Mouse (Mus musculus): ENCODE data around the gene Cog5. TPM values are rescaled to one million over a fixed set of nuclear protein-coding genes. Genes with fewer than 3 reads are reported as not detected.

Gene Cog5
- polyA plus RNA-seq, 1 experiment from 2014 or later: 26.1 TPM

DNA sequence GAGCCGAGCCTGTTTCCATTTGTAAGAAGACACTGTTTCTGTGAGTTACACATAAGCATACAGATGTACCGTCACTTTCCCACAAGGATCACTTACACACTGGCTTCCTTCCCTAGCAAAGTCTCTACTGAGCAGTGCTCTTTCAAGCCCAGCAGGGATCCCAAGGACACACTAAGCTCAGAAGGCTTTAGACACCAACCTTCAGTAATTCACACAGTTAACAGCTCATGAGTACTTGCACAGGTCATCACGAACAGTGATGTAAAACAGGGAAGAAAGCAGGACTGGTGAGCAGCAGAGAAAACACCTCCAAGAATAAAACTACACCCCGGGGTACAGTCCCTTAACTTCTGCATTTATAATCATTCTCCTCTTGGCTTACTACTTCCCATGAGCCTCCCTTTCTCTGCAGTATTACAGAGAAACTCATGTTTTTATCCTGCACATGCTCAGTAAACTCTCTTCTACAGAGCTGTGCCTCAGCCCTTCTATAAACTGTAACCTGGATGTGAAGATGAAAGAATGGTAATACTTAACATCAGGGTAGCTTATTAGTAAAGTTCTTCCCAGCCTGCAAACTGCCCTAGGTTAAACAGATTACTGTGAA, 283.8 kb downstream of the Cog5 start:
- WGBS: 93% methylated on average over 4 of the region's 4 CpGs
- H3K36me3 ChIP-seq: peaks cover 86% of the 10 kb centered on the region

GRCm38 (mm10) chr12:31939026-31939425, 284.4 kb downstream of the Cog5 start:
- H3K36me3 ChIP-seq: peaks cover 87% of the 10 kb centered on the region
- no peaks in the 10 kb centered on the region for H3K9me3 ChIP-seq
- no peaks in the 10 kb centered on the region for H3K4me1 ChIP-seq
- H3K27me3 ChIP-seq (ENCODE audit: insufficient read depth, poor library complexity, severe bottlenecking): no peaks in the 10 kb centered on the region
- H3K4me3 ChIP-seq: no peak overlapping the region
- H3K27ac ChIP-seq: no peak overlapping the region
- no peak for DNase-seq (ENCODE audit: low spot score)

More for the DNA sequence above, 283.8 kb downstream of the Cog5 start:
- no peaks in the 10 kb centered on the region for H3K9me3 ChIP-seq
- H3K27ac ChIP-seq: no peak overlapping the region
- DNase-seq (ENCODE audit: low spot score): no peak
- H3K4me3 ChIP-seq: no peak overlapping the region
- H3K27me3 ChIP-seq (ENCODE audit: insufficient read depth, poor library complexity, severe bottlenecking): no peaks in the 10 kb centered on the region
- no peaks in the 10 kb centered on the region for H3K4me1 ChIP-seq

GRCm38 (mm10) chr12:31943020-31943654, 288.5 kb downstream of the Cog5 start:
- Histone ChIP-seq H3K4me1 (no peaks in the 10 kb centered on the region), H3K9me3 (no peaks in the 10 kb centered on the region), H3K27me3 (ENCODE audit: insufficient read depth, poor library complexity, severe bottlenecking) (no peaks in the 10 kb centered on the region), H3K27ac (no peak overlapping the region), H3K36me3 (peaks cover 48% of the 10 kb centered on the region), H3K4me3 (no peak overlapping the region)
- DNase-seq (ENCODE audit: low spot score): no peak
- 72% methylated on average over 4 of the region's 4 CpGs for WGBS

DNA sequence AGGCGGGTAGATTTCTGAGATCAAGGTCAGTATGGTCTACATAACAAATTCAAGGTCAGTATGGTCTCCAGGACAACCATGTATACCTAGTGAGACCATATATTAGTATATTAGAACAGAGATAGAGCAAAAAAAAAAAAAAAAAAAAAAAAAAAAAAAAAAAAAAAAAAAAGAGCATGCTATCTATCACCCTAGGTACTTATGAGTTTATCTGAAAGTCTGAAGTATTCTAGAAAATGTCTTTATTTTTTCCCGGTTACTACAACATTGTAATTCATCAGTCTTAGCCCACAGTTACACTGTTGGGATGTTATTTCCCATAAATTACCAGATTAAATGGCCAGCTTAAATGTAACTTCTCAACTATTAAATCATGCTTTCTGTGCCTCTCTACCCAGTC, 289.7 kb downstream of the Cog5 start:
- Histone ChIP-seq H3K27ac (no peak overlapping the region), H3K9me3 (no peaks in the 10 kb centered on the region), H3K4me1 (no peaks in the 10 kb centered on the region), H3K4me3 (no peak overlapping the region), H3K27me3 (ENCODE audit: insufficient read depth, poor library complexity, severe bottlenecking) (no peaks in the 10 kb centered on the region), H3K36me3 (peaks cover 35% of the 10 kb centered on the region)
- DNase-seq (ENCODE audit: low spot score): no peak
- WGBS: 93% methylated on average over 2 of the region's 2 CpGs

- H3K36me3 ChIP-seq: peaks cover 12% of the 10 kb centered on the region; the same call in 1 of the 2 replicates
- H3K4me3 ChIP-seq: no peak overlapping the region
- H3K27ac ChIP-seq: no peak overlapping the region
- no peak for DNase-seq (ENCODE audit: low spot score)
- no peaks in the 10 kb centered on the region for H3K27me3 ChIP-seq (ENCODE audit: insufficient read depth, poor library complexity, severe bottlenecking)
- 0 out of 2 replicates have a peak, but pooled peaks cover 3% of the 10 kb centered on the region for H3K4me1 ChIP-seq
- no peaks in the 10 kb centered on the region for H3K9me3 ChIP-seq
- WGBS: 94% methylated on average over 5 of the region's 5 CpGs
Observed at GRCm38 (mm10) chr12:31947476-31947875, 292.8 kb downstream of the Cog5 start.

DNA sequence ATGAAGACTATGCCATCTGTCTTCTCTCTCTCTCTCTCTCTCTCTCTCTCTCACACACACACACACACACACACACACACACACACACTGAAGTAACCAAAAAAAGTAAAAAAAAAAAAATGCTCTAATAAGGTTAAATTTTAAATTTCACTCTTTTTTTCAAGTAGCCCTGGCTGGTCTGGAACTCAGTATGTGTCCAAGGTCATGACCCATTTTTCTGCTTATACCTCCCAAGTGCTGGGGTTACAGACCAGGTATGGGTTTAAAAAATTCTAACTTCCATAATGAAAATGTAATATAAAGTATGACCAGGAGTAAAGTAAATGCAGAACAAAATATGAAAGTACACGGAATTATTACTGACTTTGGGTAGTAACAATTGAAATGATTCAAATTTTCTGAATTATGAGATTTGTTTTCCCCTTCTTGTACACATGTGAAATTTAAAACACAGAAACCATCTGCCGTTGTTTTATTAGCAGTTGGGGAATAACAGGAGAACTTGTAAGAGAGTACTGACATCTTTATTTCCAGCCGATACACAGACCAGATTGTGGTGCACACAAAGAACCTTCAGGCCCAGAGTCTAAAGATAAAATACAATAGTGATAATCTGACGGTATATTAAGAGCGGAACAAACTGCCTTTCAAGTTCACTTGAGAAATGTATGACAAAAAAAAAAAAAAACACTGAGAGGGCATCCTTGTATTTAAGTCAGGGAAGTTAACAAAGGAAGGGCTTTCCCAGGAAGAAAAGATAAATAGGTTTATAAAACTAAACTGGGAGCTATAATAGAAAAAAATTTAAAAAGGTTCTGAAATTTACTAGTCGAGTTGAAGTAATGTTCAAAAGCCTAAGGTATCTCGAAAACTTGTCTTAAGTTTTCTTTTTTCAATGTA, 293.7 kb downstream of the Cog5 start:
- Histone ChIP-seq H3K4me1 (0 out of 2 replicates have a peak, but pooled peaks cover 3% of the 10 kb centered on the region), H3K36me3 (peaks cover 4% of the 10 kb centered on the region; the same call in 1 of the 2 replicates), H3K27ac (peak overlapping the region; percentile 100), H3K4me3 (peak overlapping the region; percentile 92), H3K9me3 (no peaks in the 10 kb centered on the region), H3K27me3 (ENCODE audit: insufficient read depth, poor library complexity, severe bottlenecking) (no peaks in the 10 kb centered on the region)
- DNase-seq (ENCODE audit: low spot score): no peak
- 32% methylated on average over 7 of the region's 7 CpGs for WGBS

- H3K4me3 ChIP-seq: peak overlapping the region; percentile 92
- no peaks in the 10 kb centered on the region for H3K27me3 ChIP-seq (ENCODE audit: insufficient read depth, poor library complexity, severe bottlenecking)
- DNase-seq (ENCODE audit: low spot score): peak; percentile 97
- H3K36me3 ChIP-seq: no peaks in the 10 kb centered on the region
- H3K9me3 ChIP-seq: no peaks in the 10 kb centered on the region
- H3K27ac ChIP-seq: peak overlapping the region; percentile 100
- 0 out of 2 replicates have a peak, but pooled peaks cover 3% of the 10 kb centered on the region for H3K4me1 ChIP-seq
- WGBS: under 1% methylated on average over 57 of the region's 58 CpGs
Observed at GRCm38 (mm10) chr12:31949193-31949741, 294.6 kb downstream of the Cog5 start.

GRCm38 (mm10) chr12:31949759-31950658, 295.3 kb downstream of the Cog5 start, which contains the start of gene Hbp1:
TSS of gene Hbp1 (minus strand) at chr12:31950535.
- 0 out of 2 replicates have a peak, but pooled peaks cover 3% of the 10 kb centered on the region for H3K4me1 ChIP-seq

GRCm38 (mm10) chr12:31950659-31951031, 296.0 kb downstream of the Cog5 start:
- Histone ChIP-seq H3K4me3 (peak overlapping the region; percentile 92), H3K27me3 (ENCODE audit: insufficient read depth, poor library complexity, severe bottlenecking) (no peaks in the 10 kb centered on the region), H3K27ac (peak overlapping the region; percentile 100), H3K4me1 (0 out of 2 replicates have a peak, but pooled peaks cover 3% of the 10 kb centered on the region), H3K9me3 (no peaks in the 10 kb centered on the region), H3K36me3 (no peaks in the 10 kb centered on the region)
- DNase-seq (ENCODE audit: low spot score): no peak
- 6% methylated on average over 9 of the region's 9 CpGs for WGBS

More at GRCm38 (mm10) chr12:31949759-31950658, 295.3 kb downstream of the Cog5 start, which contains the start of gene Hbp1:
- WGBS: under 1% methylated on average over 71 of the region's 71 CpGs
- no peaks in the 10 kb centered on the region for H3K36me3 ChIP-seq
- H3K4me3 ChIP-seq: peak within 1 kb of the TSS; percentile 92
- peak within 1 kb of the TSS; percentile 100 for H3K27ac ChIP-seq
- DNase-seq (ENCODE audit: low spot score): peak; percentile 100
- H3K9me3 ChIP-seq: no peaks in the 10 kb centered on the region
- no peaks in the 10 kb centered on the region for H3K27me3 ChIP-seq (ENCODE audit: insufficient read depth, poor library complexity, severe bottlenecking)

- DNase-seq (ENCODE audit: low spot score): no peak
- 86% methylated on average over 4 of the region's 4 CpGs for WGBS
- H3K27ac ChIP-seq: no peak overlapping the region
Observed at GRCm38 (mm10) chr12:31955843-31956242, 301.2 kb downstream of the Cog5 start.

DNA sequence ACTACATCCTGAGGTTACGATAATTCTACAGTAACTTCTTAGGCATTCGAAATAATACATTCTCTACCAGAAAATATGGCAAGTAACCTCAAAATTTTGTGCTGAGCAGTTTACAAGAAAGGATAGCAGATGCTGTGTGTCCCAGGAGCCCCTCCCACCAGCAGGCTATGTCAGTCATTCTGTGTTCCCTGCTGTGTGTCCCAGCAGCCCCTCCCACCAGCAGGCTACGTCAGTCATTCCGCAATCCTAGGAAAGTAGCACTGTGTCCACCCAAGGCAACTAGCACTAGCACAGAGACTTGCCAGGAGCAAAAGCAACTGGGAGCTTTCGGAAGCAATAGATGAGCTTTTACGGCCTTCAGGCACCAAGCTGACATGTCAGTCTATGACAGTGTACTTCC, 309.4 kb downstream of the Cog5 start:
- Histone ChIP-seq H3K4me1 (0 out of 2 replicates have a peak, but pooled peaks cover 2% of the 10 kb centered on the region), H3K9me3 (no peaks in the 10 kb centered on the region), H3K4me3 (no peak overlapping the region), H3K36me3 (no peaks in the 10 kb centered on the region), H3K27me3 (ENCODE audit: insufficient read depth, poor library complexity, severe bottlenecking) (no peaks in the 10 kb centered on the region), H3K27ac (no peak overlapping the region)
- WGBS: 82% methylated on average over 6 of the region's 6 CpGs
- DNase-seq (ENCODE audit: low spot score): no peak

More at GRCm38 (mm10) chr12:31955843-31956242, 301.2 kb downstream of the Cog5 start:
- no peak overlapping the region for H3K4me3 ChIP-seq
- no peaks in the 10 kb centered on the region for H3K27me3 ChIP-seq (ENCODE audit: insufficient read depth, poor library complexity, severe bottlenecking)
- 0 out of 2 replicates have a peak, but pooled peaks cover 3% of the 10 kb centered on the region for H3K4me1 ChIP-seq
- H3K36me3 ChIP-seq: no peaks in the 10 kb centered on the region
- H3K9me3 ChIP-seq: no peaks in the 10 kb centered on the region
